Mouse (Mus musculus) embryonic facial prominence, embryonic 15.5 days (tissue): Measurements from ENCODE around the gene Abcb1a. TPM values are rescaled to one million over a fixed set of nuclear protein-coding genes. Genes with fewer than 3 reads are reported as not detected.
"Not testable (repeated sequence)": the region's sequence is repeated elsewhere in the genome, so short reads cannot be mapped to it uniquely, and the experiment has no call there.

Source experiments
- ATAC-seq: fragments of 200-750 bp; cut with Nextera tagmentation; 2 replicates; pipeline ENCODE4 v1.8.0; 2017; ENCODE audit warnings: low read depth, moderate TSS enrichment; ENCODE audit not compliant: insufficient number of reproducible peaks, low FRiP score, low TSS enrichment
- H3K27ac ChIP-seq: fragments of 300-500 bp; sonication (generic); replicated peaks from 2 replicates; pipeline ENCODE4 v1.5.1; 2015; ENCODE audit warnings: mild to moderate bottlenecking, inconsistent platforms
- H3K27me3 ChIP-seq: fragments of 300-500 bp; sonication (generic); 2 replicates; pipeline ENCODE4 v1.6.1; 2015; ENCODE audit warnings: inconsistent platforms
- H3K36me3 ChIP-seq: fragments of 300-500 bp; sonication (generic); 2 replicates; pipeline ENCODE4 v1.6.1; 2015; ENCODE audit warnings: mild to moderate bottlenecking, inconsistent platforms
- H3K4me1 ChIP-seq: fragments of 300-500 bp; sonication (generic); 2 replicates; pipeline ENCODE4 v1.6.1; 2015; ENCODE audit warnings: inconsistent platforms
- H3K4me2 ChIP-seq: fragments of 300-500 bp; sonication (generic); replicated peaks from 2 replicates; pipeline ENCODE4 v1.6.1; 2015; ENCODE audit warnings: mild to moderate bottlenecking, inconsistent platforms
- H3K4me3 ChIP-seq: fragments of 300-500 bp; sonication (generic); replicated peaks from 2 replicates; pipeline ENCODE4 v1.5.1; 2015; ENCODE audit warnings: mild to moderate bottlenecking, inconsistent platforms
- H3K9ac ChIP-seq: fragments of 300-500 bp; sonication (generic); 2 replicates; pipeline ENCODE4 v1.6.1; 2015; ENCODE audit warnings: inconsistent platforms
- H3K9me3 ChIP-seq: fragments of 300-500 bp; sonication (generic); replicated peaks from 2 replicates; pipeline ENCODE4 v1.6.1; 2016; ENCODE audit warnings: inconsistent platforms
- WGBS: fragments of 180-500 bp; shearing (Covaris S2); methylation state at CpG from one replicate; pipeline ENCODE4 v1.1.7; 2015; 5-methylcytosine and 5-hydroxymethylcytosine counted together
- polyA plus RNA-seq: library from polyadenylated mRNA; unstranded; fragments of >200 nt; fragmentation: Nextera tagmentation; extraction: Ambion mirVana; gene quantifications from 2 replicates; pipeline ENCODE4 v1.2.1, GENCODE M21; 2015

Gene Abcb1a
- polyA plus RNA-seq, 1 experiment from 2014 or later: 0.55 TPM

- Histone ChIP-seq H3K4me1 (no peaks in the 10 kb centered on the region), H3K27ac (no peak overlapping the region), H3K9me3 (no peaks in the 10 kb centered on the region), H3K9ac (no peak overlapping the region), H3K4me3 (no peak overlapping the region), H3K36me3 (no peaks in the 10 kb centered on the region), H3K4me2 (no peak overlapping the region), H3K27me3 (no peaks in the 10 kb centered on the region)
- no peak for ATAC-seq
Observed at GRCm38 (mm10) chr5:8732639-8733038, 72.8 kb downstream of the Abcb1a start.

- H3K4me1 ChIP-seq, H3K9ac ChIP-seq, H3K4me3 ChIP-seq, H3K4me2 ChIP-seq, H3K36me3 ChIP-seq, H3K27ac ChIP-seq, ATAC-seq, H3K27me3 ChIP-seq, H3K9me3 ChIP-seq: not testable (repeated sequence)
- WGBS: 39% methylated on average over 9 of the region's 10 CpGs
Observed at GRCm38 (mm10) chr5:8733307-8733706, 73.4 kb downstream of the Abcb1a start.

- Histone ChIP-seq H3K9ac (no peak overlapping the region), H3K4me2 (no peak overlapping the region), H3K4me1 (no peaks in the 10 kb centered on the region), H3K27ac (no peak overlapping the region), H3K4me3 (no peak overlapping the region), H3K36me3 (no peaks in the 10 kb centered on the region), H3K9me3 (no peaks in the 10 kb centered on the region), H3K27me3 (no peaks in the 10 kb centered on the region)
- WGBS: 75% methylated on average over 4 of the region's 4 CpGs
- ATAC-seq: no peak
Observed at GRCm38 (mm10) chr5:8736389-8736788, 76.5 kb downstream of the Abcb1a start.

- no peak overlapping the region for H3K27ac ChIP-seq
Observed at GRCm38 (mm10) chr5:8737062-8737461, 77.2 kb downstream of the Abcb1a start.

GRCm38 (mm10) chr5:8747244-8747643 lies 87.4 kb downstream of the Abcb1a start:
- H3K9ac ChIP-seq, H3K9me3 ChIP-seq, ATAC-seq, H3K27ac ChIP-seq, H3K27me3 ChIP-seq, H3K4me2 ChIP-seq, H3K4me3 ChIP-seq, H3K36me3 ChIP-seq, H3K4me1 ChIP-seq: not testable (repeated sequence)
- WGBS: 92% methylated on average over 13 of the region's 13 CpGs

More at GRCm38 (mm10) chr5:8737062-8737461, 77.2 kb downstream of the Abcb1a start:
- Histone ChIP-seq H3K36me3 (no peaks in the 10 kb centered on the region), H3K9ac (no peak overlapping the region), H3K4me3 (no peak overlapping the region), H3K4me2 (no peak overlapping the region), H3K9me3 (no peaks in the 10 kb centered on the region), H3K27me3 (no peaks in the 10 kb centered on the region), H3K4me1 (no peaks in the 10 kb centered on the region)
- ATAC-seq: no peak
- WGBS: 89% methylated on average over 4 of the region's 4 CpGs

GRCm38 (mm10) chr5:8772866-8773265 lies 113.0 kb downstream of the Abcb1a start:
- H3K27me3 ChIP-seq: no peaks in the 10 kb centered on the region
- H3K27ac ChIP-seq: no peak overlapping the region
- no peaks in the 10 kb centered on the region for H3K4me1 ChIP-seq
- no peak overlapping the region for H3K4me3 ChIP-seq
- no peak overlapping the region for H3K4me2 ChIP-seq
- 68% methylated on average over 3 of the region's 3 CpGs for WGBS
- no peak for ATAC-seq
- no peak overlapping the region for H3K9ac ChIP-seq
- no peaks in the 10 kb centered on the region for H3K9me3 ChIP-seq
- H3K36me3 ChIP-seq: no peaks in the 10 kb centered on the region

GRCm38 (mm10) chr5:8778311-8778710 lies 118.4 kb downstream of the Abcb1a start:
- H3K4me3 ChIP-seq: no peak overlapping the region
- no peak overlapping the region for H3K4me2 ChIP-seq
- H3K9me3 ChIP-seq: no peaks in the 10 kb centered on the region
- no peak for ATAC-seq
- 76% methylated on average over 2 of the region's 2 CpGs for WGBS
- no peaks in the 10 kb centered on the region for H3K4me1 ChIP-seq
- no peak overlapping the region for H3K27ac ChIP-seq
- no peak overlapping the region for H3K9ac ChIP-seq
- H3K36me3 ChIP-seq: no peaks in the 10 kb centered on the region
- no peaks in the 10 kb centered on the region for H3K27me3 ChIP-seq

- ATAC-seq: no peak
- 90% methylated on average over 2 of the region's 2 CpGs for WGBS
- no peak overlapping the region for H3K27ac ChIP-seq
- H3K4me3 ChIP-seq: no peak overlapping the region
- H3K9me3 ChIP-seq: no peaks in the 10 kb centered on the region
- no peaks in the 10 kb centered on the region for H3K4me1 ChIP-seq
- no peaks in the 10 kb centered on the region for H3K27me3 ChIP-seq
- no peaks in the 10 kb centered on the region for H3K36me3 ChIP-seq
- H3K9ac ChIP-seq: no peak overlapping the region
- H3K4me2 ChIP-seq: no peak overlapping the region
Observed at GRCm38 (mm10) chr5:8778751-8779150, 118.9 kb downstream of the Abcb1a start.

- Histone ChIP-seq H3K27ac (no peak overlapping the region), H3K9ac (no peak overlapping the region), H3K4me2 (no peak overlapping the region), H3K4me1 (no peaks in the 10 kb centered on the region), H3K9me3 (no peaks in the 10 kb centered on the region), H3K36me3 (no peaks in the 10 kb centered on the region), H3K4me3 (no peak overlapping the region), H3K27me3 (no peaks in the 10 kb centered on the region)
- ATAC-seq: no peak
- WGBS: 67% methylated on average over 4 of the region's 4 CpGs
Observed at GRCm38 (mm10) chr5:8792281-8792680, 132.4 kb downstream of the Abcb1a start.

Other genes starting within 250 kb of the Abcb1a start
- gene Dbf4, start 237.4 kb upstream of the Abcb1a start, polyA plus RNA-seq: 28.0 and 31.2 TPM in 2 replicates
- gene Slc25a40, start 237.2 kb upstream of the Abcb1a start, polyA plus RNA-seq: 13.7 and 14.0 TPM in 2 replicates
- 3.6 and 4.0 TPM in 2 replicates for gene Rundc3b, start 37.1 kb upstream of the Abcb1a start, polyA plus RNA-seq
- gene Abcb1b, start 138.1 kb downstream of the Abcb1a start, polyA plus RNA-seq: 2.3 TPM in 2 replicates
- gene Abcb4, start 233.6 kb downstream of the Abcb1a start, polyA plus RNA-seq: 0.35 and 0.49 TPM in 2 replicates